In the genomic region with DNA sequence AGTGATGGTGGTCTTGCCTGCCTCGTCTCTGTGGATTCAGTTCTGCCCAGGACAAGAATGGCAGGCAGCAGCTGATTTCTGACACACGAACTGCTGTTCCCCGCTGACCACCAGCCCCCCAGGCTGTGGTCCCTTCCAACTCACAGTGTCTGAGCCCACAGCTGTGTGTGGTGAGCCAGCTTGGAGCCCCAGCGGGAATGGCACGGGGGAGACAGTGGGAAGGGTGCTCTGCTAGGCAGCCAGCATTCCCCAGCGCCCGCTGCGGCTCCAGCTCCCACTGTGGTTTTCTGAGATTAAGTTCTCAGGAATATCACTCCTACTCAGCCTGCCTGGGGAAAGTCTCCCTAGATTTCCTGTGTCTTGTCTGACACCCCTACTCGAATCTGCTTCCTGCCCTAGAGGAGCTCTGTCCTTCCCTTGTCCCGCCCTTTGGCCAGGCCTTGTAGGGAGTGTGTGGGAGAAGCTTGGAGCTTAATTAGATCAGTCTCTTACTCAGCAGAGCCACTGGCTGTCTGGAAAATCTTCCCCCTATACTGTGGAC, we compare ENCODE assay signal across 10 mouse cellular contexts. TPM values are rescaled to one million over a fixed set of nuclear protein-coding genes. Genes with fewer than 3 reads are reported as not detected.
DNase-seq lines count a peak whose midpoint lies in the region; ATAC-seq and TF ChIP-seq lines count a peak whose summit lies in the region.
"Had no signal": no experiment of that assay in that cellular context is flagged by ENCODE, and none has a peak within 500 bp of the region (broad histone marks: within the 10 kb centered on the region; RNA-seq: fewer than 3 reads in every experiment).

No protein-coding gene starts in this region.

- TF ChIP-seq CTCF in cerebellum, adult 2 months (IDR thresholded peaks at IDR 0.05; ENCODE audit: borderline replicate concordance, insufficient read depth, low read depth, low read length): no peak
- TF ChIP-seq CTCF in E14TG2a.4 (conservative IDR thresholded peaks at IDR 0.05; ENCODE audit: low read length): no peak
- TF ChIP-seq CTCF in forebrain, postnatal 0 days (IDR thresholded peaks at IDR 0.05; ENCODE audit: low read depth): no peak

- no peak overlapping the region for H3K4me3 ChIP-seq in cerebellum, adult 2 months (replicated peaks; ENCODE audit: insufficient read depth, low read depth, low read length)
- H3K4me3 ChIP-seq in E14TG2a.4 (replicated peaks; ENCODE audit: low read length): peak overlapping the region; percentile 30
- no peak overlapping the region for H3K4me3 ChIP-seq in kidney, embryonic 14.5 days (ENCODE audit: low read length)
- H3K4me3 ChIP-seq in forebrain, postnatal 0 days (ENCODE audit: low read depth, low read length): no peak overlapping the region
- H3K4me3 ChIP-seq: erythroblast, embryonic 14.5 days had no signal

- 67% methylated on average over 10 of the region's 10 CpGs for WGBS in cerebellum, adult 2 months
- 34% methylated on average over 10 of the region's 10 CpGs for WGBS in kidney, embryonic 14.5 days
- WGBS in forebrain, postnatal 0 days: 63% methylated on average over 10 of the region's 10 CpGs

- DNase-seq in cerebellum, adult 2 months: no peak
- peak; percentile 98 for DNase-seq in heart, adult 11 months
- DNase-seq in lung, postnatal 10 days: peak; percentile 78
- DNase-seq in forebrain, postnatal 0 days: no peak
- DNase-seq in thymus, postnatal 0 days (ENCODE audit: low spot score): no peak

- no peak for TF ChIP-seq POLR2A in cerebellum, adult 2 months (IDR thresholded peaks at IDR 0.05; ENCODE audit: borderline replicate concordance, insufficient read depth, low read length)

- ATAC-seq in cerebellum, adult (ENCODE audit: insufficient number of reproducible peaks, low FRiP score, low TSS enrichment): no peak
- peak; percentile 50; the same call in 1 of the 2 replicates for ATAC-seq in kidney, embryonic 14.5 days (ENCODE audit: low FRiP score, low TSS enrichment)
- ATAC-seq in forebrain, postnatal 0 days: no peak

- H3K27ac ChIP-seq in cerebellum, adult 2 months (ENCODE audit: insufficient read depth, low read length): peak overlapping the region; percentile 82
- H3K27ac ChIP-seq in kidney, embryonic 14.5 days (ENCODE audit: low read depth, low read length): peak overlapping the region; percentile 74
- H3K27ac ChIP-seq in forebrain, postnatal 0 days (ENCODE audit: low read depth, low read length): no peak overlapping the region

- no peak overlapping the region for H3K9ac ChIP-seq in kidney, embryonic 14.5 days (ENCODE audit: low read depth, low read length)
- no peak overlapping the region for H3K9ac ChIP-seq in forebrain, postnatal 0 days

- H3K4me1 ChIP-seq in cerebellum, adult 2 months (ENCODE audit: control insufficient read depth, insufficient read depth, low read length): peaks cover 61% of the 10 kb centered on the region
- H3K4me1 ChIP-seq in E14TG2a.4 (replicated peaks; ENCODE audit: low read depth, low read length): peaks cover 86% of the 10 kb centered on the region
- peaks cover 15% of the 10 kb centered on the region; the same call in 1 of the 2 replicates for H3K4me1 ChIP-seq in kidney, embryonic 14.5 days (ENCODE audit: control insufficient read depth, insufficient read depth, low read length)
- H3K4me1 ChIP-seq in forebrain, postnatal 0 days (ENCODE audit: insufficient read depth): no peaks in the 10 kb centered on the region

- H3K9me3 ChIP-seq in E14TG2a.4 (ENCODE audit: low read length): no peaks in the 10 kb centered on the region
- H3K9me3 ChIP-seq in kidney, embryonic 14.5 days (ENCODE audit: control insufficient read depth, low read length): no peaks in the 10 kb centered on the region
- no peaks in the 10 kb centered on the region for H3K9me3 ChIP-seq in forebrain, postnatal 0 days (ENCODE audit: low read length)

- peaks cover 76% of the 10 kb centered on the region for H3K36me3 ChIP-seq in E14TG2a.4 (ENCODE audit: insufficient read depth, low read length)
- peaks cover 41% of the 10 kb centered on the region for H3K36me3 ChIP-seq in kidney, embryonic 14.5 days (ENCODE audit: control insufficient read depth, insufficient read depth, low read length)
- H3K36me3 ChIP-seq in forebrain, postnatal 0 days (ENCODE audit: insufficient read depth): peaks cover 23% of the 10 kb centered on the region

- H3K27me3 ChIP-seq in cerebellum, adult 2 months (ENCODE audit: control insufficient read depth, insufficient read depth, low read length): no peaks in the 10 kb centered on the region
- no peaks in the 10 kb centered on the region for H3K27me3 ChIP-seq in E14TG2a.4 (ENCODE audit: insufficient read depth, low read length)
- no peaks in the 10 kb centered on the region for H3K27me3 ChIP-seq in kidney, embryonic 14.5 days (ENCODE audit: control insufficient read depth, insufficient read depth, low read length)
- H3K27me3 ChIP-seq in forebrain, postnatal 0 days (ENCODE audit: insufficient read depth, low read length): no peaks in the 10 kb centered on the region
- H3K27me3 ChIP-seq: CH12.LX had no signal

- H3K4me2 ChIP-seq in kidney, embryonic 14.5 days (replicated peaks; ENCODE audit: low read depth, low read length): no peak overlapping the region
- no peak overlapping the region for H3K4me2 ChIP-seq in forebrain, postnatal 0 days (ENCODE audit: low read depth)

RNA-seq across cellular contexts. Expression of a gene that starts 7.8 kb away (rescaled TPM):
- 3.8 TPM in 2 replicates for polyA plus RNA-seq in cerebellum, adult 2 months (2012; rRNA removed)
- polyA plus RNA-seq in kidney, embryonic 14.5 days (2014; fragmentation: Nextera tagmentation; extraction: Ambion mirVana): 139 and 150 TPM in 2 replicates
- 7.7 and 8.2 TPM in 2 replicates for total RNA-seq in forebrain, postnatal 0 days (2014; rRNA removed)
- polyA plus RNA-seq in forebrain, postnatal 0 days (2015; fragmentation: Nextera tagmentation; extraction: Ambion mirVana): 13.5 and 14.3 TPM in 2 replicates
- 136 and 144 TPM in 2 replicates for polyA plus RNA-seq in thymus, postnatal 0 days (2015; fragmentation: Nextera tagmentation; extraction: Ambion mirVana)

RNA-seq across cellular contexts. Expression of a gene that starts 29.0 kb away (rescaled TPM):
- 34.1 and 34.2 TPM in 2 replicates for polyA plus RNA-seq in cerebellum, adult 2 months (2012; rRNA removed)
- 13.2 and 15.8 TPM in 2 replicates for polyA plus RNA-seq in kidney, embryonic 14.5 days (2014; fragmentation: Nextera tagmentation; extraction: Ambion mirVana)
- 19.1 and 26.8 TPM in 2 replicates for total RNA-seq in forebrain, postnatal 0 days (2014; rRNA removed)
- 6.5 and 11.1 TPM in 2 replicates for polyA plus RNA-seq in forebrain, postnatal 0 days (2015; fragmentation: Nextera tagmentation; extraction: Ambion mirVana)
- 16.9 and 21.8 TPM in 2 replicates for polyA plus RNA-seq in thymus, postnatal 0 days (2015; fragmentation: Nextera tagmentation; extraction: Ambion mirVana)

RNA-seq across cellular contexts. Expression of a gene that starts 46.2 kb away (rescaled TPM):
- 44.7 and 50.6 TPM in 2 replicates for polyA plus RNA-seq in cerebellum, adult 2 months (2012; rRNA removed)
- 9.4 and 14.3 TPM in 2 replicates for polyA plus RNA-seq in kidney, embryonic 14.5 days (2014; fragmentation: Nextera tagmentation; extraction: Ambion mirVana)
- total RNA-seq in forebrain, postnatal 0 days (2014; rRNA removed): 8.5 and 12.4 TPM in 2 replicates
- polyA plus RNA-seq in forebrain, postnatal 0 days (2015; fragmentation: Nextera tagmentation; extraction: Ambion mirVana): 2.2 and 2.3 TPM in 2 replicates
- 1.8 and 2.0 TPM in 2 replicates for polyA plus RNA-seq in thymus, postnatal 0 days (2015; fragmentation: Nextera tagmentation; extraction: Ambion mirVana)

Comparison
In these comparisons a context has a peak if more than half of its experiments do, and no peak if none do; other contexts are left out.
1. DNase-seq: peak in heart, adult 11 months (single experiment) and lung, postnatal 10 days (single experiment); none in cerebellum, adult 2 months (0 of 2), forebrain, postnatal 0 days (single experiment) and thymus, postnatal 0 days (single experiment).